Mouse (Mus musculus) ES-E14 (cell line): ENCODE data around the gene Sorcs2.

ENCODE experiments used
- ZC3H11A ChIP-seq: IDR thresholded peaks from 2 replicates; pipeline ENCODE4 v1.6.1; 2012; ENCODE audit warnings: low read depth, mild to moderate bottlenecking, inconsistent platforms, low read length, borderline replicate concordance
- ZNF384 ChIP-seq: IDR thresholded peaks from 2 replicates; pipeline ENCODE4 v1.6.1; 2012; ENCODE audit warnings: low read depth, low read length, inconsistent platforms

DNA sequence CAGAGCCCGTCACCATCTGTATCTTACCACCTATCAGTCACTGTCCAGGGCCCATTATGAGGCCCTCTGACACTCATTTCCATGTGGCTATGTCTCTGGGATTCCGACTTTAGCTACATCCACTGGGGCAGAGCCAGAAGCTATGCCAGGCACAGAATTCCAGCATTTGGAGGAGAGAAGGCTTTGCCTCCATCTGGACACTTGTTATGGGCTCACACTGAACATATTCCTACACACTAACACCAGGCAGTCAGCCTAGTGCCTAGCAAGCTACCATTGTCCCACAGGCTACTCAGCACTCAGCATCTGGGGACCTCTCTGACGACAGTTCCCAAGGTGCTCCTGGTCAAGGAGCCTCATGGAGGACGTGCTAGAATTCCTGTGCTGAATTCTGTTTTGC is 372.9 kb downstream of the Sorcs2 start:
- no peak for TF ChIP-seq ZC3H11A
- no peak for TF ChIP-seq ZNF384
